Mouse (Mus musculus) right cerebral cortex, adult 18-20 months (tissue): Measurements from ENCODE around the gene Pld5.

Source experiments
- DNase-seq: peaks from one replicate; pipeline ENCODE4 v3.0.0; 2022; ENCODE audit warnings: mixed read lengths

Gene Pld5

GRCm38 (mm10) chr1:175936282-175936737 lies 338.8 kb downstream of the Pld5 start:
- DNase-seq: peak; percentile 81

GRCm38 (mm10) chr1:175931391-175931790 lies 343.7 kb downstream of the Pld5 start:
- DNase-seq: no peak

- peak; percentile 76 for DNase-seq
These were observed 351.0 kb downstream of the Pld5 start for GRCm38 (mm10) chr1:175923848-175924787.

- DNase-seq: no peak
These were observed 354.0 kb downstream of the Pld5 start for GRCm38 (mm10) chr1:175921091-175921490.

- DNase-seq: no peak
These were observed 355.1 kb downstream of the Pld5 start, which contains the start of gene Gm38100 for GRCm38 (mm10) chr1:175920029-175920428. TSS of gene Gm38100 (plus strand) at chr1:175920329.

- DNase-seq: no peak
These were observed 361.3 kb downstream of the Pld5 start for GRCm38 (mm10) chr1:175913728-175914303.
